Mouse (Mus musculus) yolk sac, embryonic 10.5 days (tissue): ENCODE measurements at regions not wholly inside any gene's neighbourhood (a gene's known extent, or its start where the extent isn't known, plus 50 kb on each side); places are given as distances from the start of the nearest gene placed in this dataset.

ENCODE experiments used
- DNase-seq: peaks from one replicate; pipeline ENCODE4 v3.0.0-alpha.2; 2017; ENCODE audit warnings: low spot score

- no peak for DNase-seq
Measured at GRCm38 (mm10) chr1:23207024-23207423, 105.0 kb upstream of the 4933415F23Rik start.

GRCm38 (mm10) chr1:23202511-23203435, 100.7 kb upstream of the 4933415F23Rik start:
- DNase-seq: no peak

- no peak for DNase-seq
Measured at GRCm38 (mm10) chr1:23200460-23200859, 98.4 kb upstream of the 4933415F23Rik start.

- no peak for DNase-seq
Measured at GRCm38 (mm10) chr1:23190316-23191005, 88.4 kb upstream of the 4933415F23Rik start.

GRCm38 (mm10) chr1:23189790-23190189, 87.7 kb upstream of the 4933415F23Rik start:
- DNase-seq: no peak

GRCm38 (mm10) chr1:23188216-23188615, 86.2 kb upstream of the 4933415F23Rik start:
- DNase-seq: no peak

GRCm38 (mm10) chr1:23187446-23188206, 85.6 kb upstream of the 4933415F23Rik start:
- DNase-seq: no peak

GRCm38 (mm10) chr1:23184728-23185127, 82.7 kb upstream of the 4933415F23Rik start:
- DNase-seq: no peak

GRCm38 (mm10) chr1:23182541-23182940, 80.5 kb upstream of the 4933415F23Rik start:
- DNase-seq: no peak

- DNase-seq: no peak
Measured at GRCm38 (mm10) chr1:23178335-23178974, 76.4 kb upstream of the 4933415F23Rik start.

GRCm38 (mm10) chr1:23174022-23174421, 72.0 kb upstream of the 4933415F23Rik start:
- DNase-seq: no peak

- DNase-seq: no peak
Measured at GRCm38 (mm10) chr1:23173054-23173802, 71.2 kb upstream of the 4933415F23Rik start.

GRCm38 (mm10) chr1:23171336-23171735, 69.3 kb upstream of the 4933415F23Rik start:
- no peak for DNase-seq

GRCm38 (mm10) chr1:23170711-23171110, 68.7 kb upstream of the 4933415F23Rik start:
- DNase-seq: no peak

- no peak for DNase-seq
Measured at GRCm38 (mm10) chr1:23168504-23168903, 66.5 kb upstream of the 4933415F23Rik start.

- DNase-seq: peak; percentile 43
Measured at GRCm38 (mm10) chr1:23163371-23163935, 61.4 kb upstream of the 4933415F23Rik start.

GRCm38 (mm10) chr1:23162766-23163165, 60.7 kb upstream of the 4933415F23Rik start:
- DNase-seq: no peak
